Mouse (Mus musculus) right cerebral cortex, adult 2 months (tissue): ENCODE results near the gene Sdf2l1.
A peak's percentile ranks its signal among the peaks of the same experiment; 100 is the strongest.
"Not testable (repeated sequence)": the region's sequence is repeated elsewhere in the genome, so short reads cannot be mapped to it uniquely, and the experiment has no call there.

Experiments
- DNase-seq, 2 experiments: peaks; one replicate each; pipeline ENCODE4 v3.0.0; 2021 to 2022; ENCODE audit warnings: low spot score in 2 of 2

Gene Sdf2l1

DNA sequence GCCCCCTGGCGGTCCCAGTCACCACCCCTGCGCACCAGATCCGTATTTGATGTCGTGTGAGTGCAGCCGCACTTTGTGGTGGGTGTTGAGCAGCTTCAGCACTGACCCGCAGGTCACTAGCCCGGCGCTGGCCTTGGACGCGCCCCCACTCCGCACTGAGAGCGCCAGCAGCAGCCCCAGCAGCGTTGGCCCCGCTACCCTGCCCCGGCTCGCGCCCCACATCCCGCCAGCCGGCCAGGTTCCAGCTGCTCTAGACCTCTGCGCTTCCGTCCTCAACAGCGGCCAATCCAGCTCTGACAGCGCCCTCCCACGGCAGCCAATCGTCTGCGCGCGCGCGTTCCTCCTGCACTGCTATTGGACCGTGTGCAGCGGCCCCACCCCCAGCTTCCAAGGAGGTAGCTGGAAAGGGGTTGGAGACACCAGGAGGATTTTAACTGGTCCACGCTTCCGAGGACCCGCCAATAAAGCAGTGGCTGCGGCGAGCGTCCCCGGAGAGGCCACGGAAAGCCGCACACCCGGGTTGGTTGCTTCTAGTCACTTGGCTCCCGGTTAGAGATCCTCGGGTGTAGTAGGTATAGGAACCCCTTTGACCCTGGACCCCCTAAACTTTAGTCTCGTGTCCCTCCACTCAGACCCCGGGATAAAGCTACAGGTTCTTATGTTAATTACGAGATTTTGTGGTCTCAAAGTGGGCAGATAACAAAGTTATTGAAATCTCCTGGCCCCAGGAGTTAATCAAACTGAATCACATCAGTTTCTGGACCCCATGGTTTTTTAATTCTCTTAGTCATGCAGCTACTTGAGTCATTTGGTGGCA lies at the start of gene Sdf2l1:
Gene Sdf2l1 (minus strand): TSS at position 295 of the 817 bp plus-strand sequence.
- peak; percentile 98 to 99 for DNase-seq

- DNase-seq = no peak
Measured at GRCm38 (mm10) chr16:17181382-17181781, 49.2 kb upstream of the Sdf2l1 start.

GRCm38 (mm10) chr16:17179706-17180105 lies 47.5 kb upstream of the Sdf2l1 start:
- DNase-seq = no peak

GRCm38 (mm10) chr16:17177623-17178170 lies 45.5 kb upstream of the Sdf2l1 start:
- DNase-seq = no peak

DNA sequence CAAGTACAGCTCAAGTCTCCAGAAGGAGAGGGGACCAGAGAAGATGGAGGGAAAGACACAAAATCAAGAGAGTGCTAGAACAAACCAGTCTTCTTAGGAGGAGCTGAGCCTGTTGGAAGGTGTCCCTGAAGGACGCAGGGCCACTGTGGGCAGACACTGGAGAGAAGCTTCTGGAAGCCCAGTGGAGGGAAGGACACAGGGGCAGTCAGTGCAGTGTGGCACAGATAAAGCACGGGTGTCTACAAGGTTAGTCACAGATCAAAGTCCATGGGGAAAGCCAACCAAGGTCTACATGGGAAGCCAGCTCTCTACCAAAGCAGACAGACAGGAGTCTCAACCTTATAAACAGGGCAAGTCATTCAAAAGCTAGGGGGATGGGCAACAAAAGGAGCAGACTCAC lies 43.6 kb upstream of the Sdf2l1 start:
- DNase-seq = no peak

GRCm38 (mm10) chr16:17168049-17168448 lies 35.9 kb upstream of the Sdf2l1 start:
- DNase-seq = no peak

DNA sequence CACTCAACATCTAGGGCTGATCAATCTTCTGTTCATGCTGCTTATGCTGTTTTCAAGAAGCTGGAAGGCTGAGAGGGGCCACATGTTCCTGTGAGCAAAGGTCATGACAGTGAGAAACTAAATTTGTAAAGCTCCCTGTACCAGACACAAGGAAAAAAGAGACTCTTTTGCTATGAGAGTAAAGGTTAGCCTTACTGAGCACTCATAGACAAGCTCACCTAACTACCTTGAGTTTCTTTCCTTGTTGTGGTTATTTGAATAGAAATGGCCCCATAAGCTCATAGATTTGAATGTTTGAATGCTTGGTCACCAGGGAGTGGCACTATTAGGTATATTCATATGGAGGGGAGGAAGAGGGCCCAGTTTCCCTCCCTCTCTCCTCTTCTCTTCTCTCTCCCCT lies 35.0 kb upstream of the Sdf2l1 start:
- no peak for DNase-seq

DNA sequence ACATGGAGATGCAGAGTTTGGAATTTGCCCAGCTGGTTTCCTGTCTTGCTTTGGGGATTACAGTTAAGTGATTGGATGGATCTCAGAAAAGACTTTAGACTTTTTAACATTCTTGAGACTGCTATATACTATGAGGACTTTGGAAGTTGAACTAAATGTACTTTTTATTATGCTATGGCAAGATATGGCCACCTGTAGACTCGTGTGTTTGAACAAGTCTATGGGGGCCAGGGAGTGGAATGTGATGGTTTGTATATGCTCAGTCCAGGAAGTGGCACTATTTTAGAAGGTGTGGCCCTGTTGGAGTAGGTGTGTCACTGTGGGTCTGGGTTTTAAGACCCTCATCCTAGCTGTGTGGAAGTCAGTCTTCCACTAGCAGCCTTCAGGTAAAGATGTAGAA lies 33.3 kb upstream of the Sdf2l1 start:
- DNase-seq = not testable (repeated sequence)

- no peak for DNase-seq
Measured at GRCm38 (mm10) chr16:17154346-17154745, 22.2 kb upstream of the Sdf2l1 start.

DNA sequence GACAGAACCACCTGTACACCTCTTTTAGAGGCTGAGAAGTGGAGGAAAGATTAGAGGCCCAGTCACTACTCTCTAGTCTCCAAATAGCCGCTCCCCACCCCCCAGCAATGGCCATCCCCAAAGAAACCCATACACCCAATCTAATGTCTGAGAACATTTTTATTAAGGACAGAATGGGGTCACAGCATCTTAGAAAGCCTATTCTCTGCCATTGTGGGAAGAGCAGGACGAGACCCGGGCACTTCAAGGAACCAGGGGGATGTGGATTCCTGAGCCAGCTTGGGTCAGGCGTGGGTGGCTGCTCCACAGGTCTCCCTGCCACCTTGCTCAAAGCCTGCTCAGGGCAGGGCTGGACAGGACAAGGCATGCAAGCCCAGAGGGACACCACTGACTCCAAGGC lies 19.7 kb upstream of the Sdf2l1 start:
- no peak for DNase-seq

GRCm38 (mm10) chr16:17150520-17151258 lies 18.5 kb upstream of the Sdf2l1 start:
- no peak for DNase-seq

DNA sequence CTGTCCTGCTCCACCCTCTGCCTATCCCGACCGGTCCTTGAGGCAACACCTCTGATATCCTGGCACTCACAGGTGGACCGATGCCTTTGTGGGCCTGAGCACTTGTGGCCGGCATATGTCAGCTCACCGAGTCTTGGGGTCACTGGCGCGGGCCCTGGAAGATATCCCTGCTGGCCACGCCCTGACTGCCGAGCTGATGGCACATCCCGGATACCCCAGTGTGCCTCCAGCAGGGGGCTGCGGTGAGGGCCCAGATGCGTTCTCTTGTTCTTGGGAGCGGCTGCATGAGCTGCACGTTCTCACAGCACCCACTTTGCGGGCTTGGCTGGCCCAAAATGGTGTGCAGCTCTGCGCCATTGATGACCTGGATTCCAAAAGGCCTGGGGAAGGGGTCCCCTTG lies 15.9 kb upstream of the Sdf2l1 start:
- DNase-seq = no peak

DNA sequence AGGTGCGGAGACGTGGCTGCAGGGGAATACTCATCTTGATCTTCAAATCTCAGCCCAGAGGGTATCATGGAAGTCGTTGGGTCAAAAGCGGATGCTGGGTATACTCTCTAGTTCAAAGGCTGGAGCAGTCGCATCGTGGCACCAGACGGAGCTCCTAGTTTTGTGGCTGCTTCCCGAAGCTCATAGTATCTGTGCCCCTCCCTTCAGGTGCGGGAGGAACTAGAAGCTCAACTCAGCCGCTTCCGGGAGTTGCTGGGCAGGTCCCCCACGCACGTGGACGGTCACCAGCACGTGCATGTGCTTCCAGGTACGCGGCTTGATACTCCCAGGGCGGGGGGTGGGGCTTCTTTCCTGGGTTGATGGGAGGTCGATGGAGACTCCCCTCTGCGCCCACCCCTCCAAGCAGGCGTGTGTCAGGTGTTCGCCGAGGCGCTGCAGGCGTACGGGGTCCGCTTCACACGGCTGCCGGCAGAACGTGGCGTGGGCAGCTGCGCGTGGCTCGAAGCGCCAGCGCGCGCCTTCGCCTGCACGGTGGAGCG lies 15.3 kb upstream of the Sdf2l1 start:
- DNase-seq = peak; percentile 35 to 49

- DNase-seq = peak; percentile 79
Measured at GRCm38 (mm10) chr16:17146772-17147235, 14.6 kb upstream of the Sdf2l1 start, which contains the start of gene Ccdc116. Ccdc116 (minus strand) TSS chr16:17147229.

- no peak for DNase-seq
Measured at GRCm38 (mm10) chr16:17144339-17144738, 12.2 kb upstream of the Sdf2l1 start, which contains the start of gene Ydjc. Ydjc (plus strand) TSS chr16:17144621.

DNA sequence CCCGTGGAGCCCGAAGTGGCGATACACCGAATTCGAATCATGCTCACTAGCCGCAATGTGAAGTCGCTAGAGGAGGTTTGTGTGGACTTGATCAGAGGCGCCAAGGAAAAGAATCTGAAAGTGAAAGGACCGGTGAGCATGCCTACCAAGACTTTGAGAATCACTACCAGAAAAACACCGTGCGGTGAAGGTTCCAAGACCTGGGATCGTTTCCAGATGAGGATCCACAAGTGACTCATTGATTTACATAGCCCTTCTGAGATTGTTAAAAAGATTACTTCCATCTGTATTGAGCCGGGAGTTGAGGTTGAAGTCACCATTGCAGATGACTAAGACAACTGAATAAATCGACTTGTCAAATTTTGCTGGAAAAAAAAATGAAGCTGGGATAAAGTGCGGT lies 5.2 kb upstream of the Sdf2l1 start:
- no peak for DNase-seq

GRCm38 (mm10) chr16:17132906-17133200 lies 670 bp upstream of the Sdf2l1 start:
- no peak for DNase-seq

- DNase-seq = peak in 1 of 2 experiments; percentile 28
Measured at GRCm38 (mm10) chr16:17131191-17132088, 743 bp downstream of the Sdf2l1 start.

DNA sequence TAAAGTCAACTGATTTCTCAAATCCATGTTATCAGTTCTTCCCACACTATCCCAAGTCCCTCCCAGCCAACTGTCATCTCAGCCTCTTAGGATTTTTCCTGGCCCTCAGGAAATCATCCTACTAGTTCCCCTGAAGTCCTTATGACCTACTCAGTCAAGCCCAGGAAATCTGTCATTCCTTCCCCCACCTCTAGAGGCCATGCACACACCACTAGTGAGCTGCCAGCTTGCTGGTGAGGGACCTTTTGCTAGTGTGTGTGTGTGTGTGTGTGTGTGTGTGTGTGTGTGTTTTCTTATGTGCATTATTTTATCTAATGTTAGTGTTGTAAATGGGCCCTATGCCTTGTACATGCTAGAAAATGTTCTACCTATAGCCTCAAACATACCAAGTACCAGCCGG lies 4.9 kb downstream of the Sdf2l1 start:
- DNase-seq = peak; percentile 31 to 54

DNA sequence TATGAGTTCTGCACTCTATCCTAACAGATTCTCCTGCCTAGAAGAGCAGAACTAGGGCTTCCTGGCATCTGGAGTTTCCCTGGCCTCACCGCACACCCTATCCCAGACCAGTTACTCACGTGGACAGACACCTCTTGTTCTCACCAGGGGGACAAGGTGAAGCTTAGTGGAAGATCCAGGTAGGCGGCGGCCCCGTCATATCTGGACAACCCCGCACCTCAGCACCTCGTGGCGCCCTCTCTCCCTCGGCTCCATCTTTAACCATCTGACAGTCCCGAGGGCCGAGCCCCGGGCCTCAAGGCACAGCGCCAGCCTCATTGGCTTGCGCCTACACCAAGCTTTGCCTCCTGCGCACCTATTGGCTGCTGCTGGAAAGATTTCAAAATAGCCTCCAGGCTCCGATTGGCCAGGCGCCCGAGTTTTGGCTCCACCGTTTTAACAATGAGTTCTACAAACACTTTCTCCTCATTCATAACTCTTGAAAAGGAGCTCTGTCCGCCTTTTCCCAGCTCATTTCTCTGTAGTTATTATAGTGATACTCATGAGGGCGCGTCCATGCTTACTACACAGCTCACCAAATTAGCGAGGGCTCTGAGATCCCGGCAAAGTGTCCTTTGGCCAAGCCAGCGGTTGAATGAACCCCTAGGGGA lies 7.2 kb downstream of the Sdf2l1 start, which contains the start of gene 2610318N02Rik:
Gene 2610318N02Rik (minus strand): TSS at position 297 of the 650 bp plus-strand sequence.
- DNase-seq = peak; percentile 72 to 81
